Mouse (Mus musculus) MEL (cell line): Measurements from ENCODE around the gene Rcor1. TPM values are rescaled to one million over a fixed set of nuclear protein-coding genes. Genes with fewer than 3 reads are reported as not detected.
A peak's percentile ranks its signal among the peaks of the same experiment; 100 is the strongest.

Experiments used
- DNase-seq: peaks from one replicate; pipeline ENCODE4 v3.0.0; 2011; ENCODE audit warnings: low read depth, low spot score
- H3K27ac ChIP-seq: 2 replicates; pipeline ENCODE4 v1.5.1; 2012; ENCODE audit warnings: low read depth, mild to moderate bottlenecking, control low read depth, low read length, moderate library complexity; ENCODE audit not compliant: control insufficient read depth
- H3K27me3 ChIP-seq, 2 experiments: fragments of 150-350 bp in 1 of 2; sonication (generic) in 1 of 2; 2 replicates each; pipeline ENCODE4 v1.6.1; 2012; ENCODE audit warnings: low read length in 2 of 2, mild to moderate bottlenecking in 2 of 2, improper control_type of control experiment in 1 of 2, moderate library complexity in 1 of 2; ENCODE audit not compliant: insufficient read depth in 2 of 2, control insufficient read depth in 1 of 2
- H3K36me3 ChIP-seq, 2 experiments: 2 replicates each; pipeline ENCODE4 v1.6.1; 2012 to 2014; ENCODE audit warnings: low read length in 2 of 2, improper control_type of control experiment in 1 of 2, inconsistent platforms in 1 of 2, mild to moderate bottlenecking in 1 of 2; ENCODE audit not compliant: insufficient read depth in 2 of 2, control insufficient read depth in 1 of 2
- H3K4me1 ChIP-seq, 2 experiments: fragments of 150-350 bp in 1 of 2; sonication (generic) in 1 of 2; 2 replicates each; pipeline ENCODE4 v1.6.1; 2012; ENCODE audit warnings: low read length in 2 of 2, improper control_type of control experiment in 1 of 2, mild to moderate bottlenecking in 1 of 2; ENCODE audit not compliant: insufficient read depth in 2 of 2, control insufficient read depth in 1 of 2
- H3K4me3 ChIP-seq, 2 experiments: fragments of 150-350 bp in 1 of 2; sonication (generic) in 1 of 2; 2 replicates each; pipeline ENCODE4 v1.5.1; 2012; ENCODE audit warnings: low read depth in 2 of 2, low read length in 2 of 2, mild to moderate bottlenecking in 2 of 2, moderate library complexity in 2 of 2, control low read depth in 1 of 2, improper control_type of control experiment in 1 of 2; ENCODE audit not compliant: control insufficient read depth in 1 of 2, insufficient read depth in 1 of 2
- H3K79me2 ChIP-seq: 2 replicates; pipeline ENCODE4 v1.6.1; 2012; ENCODE audit warnings: mild to moderate bottlenecking, low read length, moderate library complexity; ENCODE audit not compliant: control insufficient read depth, poor library complexity, insufficient read depth
- H3K9ac ChIP-seq: 2 replicates; pipeline ENCODE4 v1.6.1; 2012; ENCODE audit warnings: low read depth, mild to moderate bottlenecking, control low read depth, low read length, moderate library complexity; ENCODE audit not compliant: control insufficient read depth, poor library complexity, severe bottlenecking
- H3K9me3 ChIP-seq: fragments of 150-350 bp; sonication (generic); replicated peaks from 2 replicates; pipeline ENCODE4 v1.6.1; 2012; ENCODE audit warnings: mild to moderate bottlenecking, low read length, improper control_type of control experiment, moderate library complexity; ENCODE audit not compliant: insufficient read depth
- BHLHE40 ChIP-seq: IDR thresholded peaks from 2 replicates; pipeline ENCODE4 v1.6.1; 2012; ENCODE audit warnings: low read depth, mild to moderate bottlenecking, inconsistent platforms, low read length, improper control_type of control experiment, borderline replicate concordance
- CHD1 ChIP-seq: IDR thresholded peaks from 2 replicates; pipeline ENCODE4 v1.6.1; 2012; ENCODE audit warnings: low read depth, mild to moderate bottlenecking, inconsistent platforms, low read length, improper control_type of control experiment
- CHD2 ChIP-seq: IDR thresholded peaks from 2 replicates; pipeline ENCODE4 v1.6.1; 2011; ENCODE audit warnings: low read length, improper control_type of control experiment
- CTCF ChIP-seq, 3 experiments: IDR thresholded peaks in 2 of 3; conservative IDR thresholded peaks in 1 of 3; 2 replicates each; pipeline ENCODE4 v1.5.1; 2011 to 2012; ENCODE audit warnings: low read length in 3 of 3, low read depth in 2 of 3, mild to moderate bottlenecking in 2 of 3, improper control_type of control experiment in 1 of 3, inconsistent platforms in 1 of 3, mixed read lengths in 1 of 3, moderate library complexity in 1 of 3; ENCODE audit not compliant: control insufficient read depth in 1 of 3, insufficient read depth in 1 of 3, poor library complexity in 1 of 3, severe bottlenecking in 1 of 3
- E2F4 ChIP-seq: IDR thresholded peaks from 2 replicates; pipeline ENCODE4 v1.6.1; 2011; ENCODE audit warnings: low read depth, low read length, improper control_type of control experiment, borderline replicate concordance
- ELF1 ChIP-seq: IDR thresholded peaks from 2 replicates; pipeline ENCODE4 v1.6.1; 2014; ENCODE audit warnings: low read depth, mild to moderate bottlenecking, inconsistent platforms, low read length, improper control_type of control experiment, moderate library complexity
- EP300 ChIP-seq, 2 experiments: IDR thresholded peaks; 2 replicates each; pipeline ENCODE4 v1.6.1; 2011; ENCODE audit warnings: improper control_type of control experiment in 2 of 2, low read length in 2 of 2, low read depth in 1 of 2, mild to moderate bottlenecking in 1 of 2
- ETS1 ChIP-seq: IDR thresholded peaks from 2 replicates; pipeline ENCODE4 v1.6.1; 2012; ENCODE audit warnings: low read depth, mild to moderate bottlenecking, inconsistent platforms, low read length, improper control_type of control experiment, moderate library complexity
- GABPA ChIP-seq: IDR thresholded peaks from 2 replicates; pipeline ENCODE4 v1.6.1; 2012; ENCODE audit warnings: low read depth, mild to moderate bottlenecking, inconsistent platforms, low read length, improper control_type of control experiment, moderate library complexity
- GATA1 ChIP-seq: IDR thresholded peaks from 2 replicates; pipeline ENCODE4 v1.6.1; 2011; ENCODE audit warnings: low read depth, low read length, improper control_type of control experiment
- HCFC1 ChIP-seq: IDR thresholded peaks from 2 replicates; pipeline ENCODE4 v1.6.1; 2012; ENCODE audit warnings: low read depth, mild to moderate bottlenecking, inconsistent platforms, low read length, improper control_type of control experiment, moderate library complexity
- JUND ChIP-seq: IDR thresholded peaks from 2 replicates; pipeline ENCODE4 v1.6.1; 2011; ENCODE audit warnings: low read depth, mild to moderate bottlenecking, improper control_type of control experiment, low read length
- KAT2A ChIP-seq: conservative IDR thresholded peaks from 2 replicates; pipeline ENCODE4 v1.6.1; 2012; ENCODE audit warnings: low read depth, low read length, improper control_type of control experiment, inconsistent platforms
- MAFK ChIP-seq: IDR thresholded peaks from 2 replicates; pipeline ENCODE4 v1.6.1; 2011; ENCODE audit warnings: low read depth, mild to moderate bottlenecking, low read length, improper control_type of control experiment, borderline replicate concordance
- MAX ChIP-seq: IDR thresholded peaks from 2 replicates; pipeline ENCODE4 v1.6.1; 2011; ENCODE audit warnings: low read length, improper control_type of control experiment
- MAZ ChIP-seq: IDR thresholded peaks from 2 replicates; pipeline ENCODE4 v1.6.1; 2012; ENCODE audit warnings: low read depth, mild to moderate bottlenecking, inconsistent platforms, low read length, improper control_type of control experiment
- MEF2A ChIP-seq: IDR thresholded peaks from 2 replicates; pipeline ENCODE4 v1.6.1; 2014; ENCODE audit warnings: low read depth, mild to moderate bottlenecking, inconsistent platforms, low read length, improper control_type of control experiment; ENCODE audit not compliant: poor library complexity, insufficient replicate concordance, severe bottlenecking; ENCODE audit errors: extremely low read depth
- MXI1 ChIP-seq: IDR thresholded peaks from 2 replicates; pipeline ENCODE4 v1.6.1; 2011; ENCODE audit warnings: mild to moderate bottlenecking, low read depth, low read length, improper control_type of control experiment
- MYB ChIP-seq: IDR thresholded peaks from 2 replicates; pipeline ENCODE4 v1.6.1; 2011; ENCODE audit warnings: mild to moderate bottlenecking, low read depth, low read length, improper control_type of control experiment
- MYC ChIP-seq: IDR thresholded peaks from 2 replicates; pipeline ENCODE4 v1.6.1; 2011; ENCODE audit warnings: low read depth, mild to moderate bottlenecking, low read length, improper control_type of control experiment, moderate library complexity
- NRF1 ChIP-seq: IDR thresholded peaks from 2 replicates; pipeline ENCODE4 v1.6.1; 2014; ENCODE audit warnings: low read depth, mild to moderate bottlenecking, inconsistent platforms, low read length, improper control_type of control experiment, moderate library complexity; ENCODE audit not compliant: poor library complexity, insufficient read depth, severe bottlenecking
- POLR2A ChIP-seq, 2 experiments: IDR thresholded peaks; 2 replicates each; pipeline ENCODE4 v1.6.1; 2011 to 2012; ENCODE audit warnings: low read length in 2 of 2, mild to moderate bottlenecking in 2 of 2, control low read depth in 1 of 2, improper control_type of control experiment in 1 of 2, low read depth in 1 of 2, moderate library complexity in 1 of 2; ENCODE audit not compliant: control insufficient read depth in 1 of 2, insufficient read depth in 1 of 2, poor library complexity in 1 of 2
- POLR2AphosphoS2 ChIP-seq: IDR thresholded peaks from 2 replicates; pipeline ENCODE4 v1.6.1; 2011; ENCODE audit warnings: low read length, improper control_type of control experiment
- POLR2AphosphoS5 ChIP-seq: IDR thresholded peaks from 2 replicates; pipeline ENCODE4 v1.6.1; 2012; ENCODE audit warnings: low read depth, borderline replicate concordance, mild to moderate bottlenecking, inconsistent platforms, low read length, moderate library complexity, mixed read lengths
- RAD21 ChIP-seq: IDR thresholded peaks from 2 replicates; pipeline ENCODE4 v1.6.1; 2011; ENCODE audit warnings: mild to moderate bottlenecking, low read depth, low read length, improper control_type of control experiment
- RCOR1 ChIP-seq: IDR thresholded peaks from 2 replicates; pipeline ENCODE4 v1.6.1; 2012; ENCODE audit warnings: low read depth, mild to moderate bottlenecking, inconsistent platforms, low read length, improper control_type of control experiment
- SIN3A ChIP-seq: IDR thresholded peaks from 2 replicates; pipeline ENCODE4 v1.6.1; 2012; ENCODE audit warnings: low read length, improper control_type of control experiment, inconsistent platforms
- SMC3 ChIP-seq: IDR thresholded peaks from 2 replicates; pipeline ENCODE4 v1.6.1; 2011; ENCODE audit warnings: low read depth, low read length, improper control_type of control experiment
- TAL1 ChIP-seq: IDR thresholded peaks from 2 replicates; pipeline ENCODE4 v1.6.1; 2012; ENCODE audit warnings: mild to moderate bottlenecking, inconsistent platforms, low read length, moderate library complexity, mixed read lengths
- TBP ChIP-seq: IDR thresholded peaks from 2 replicates; pipeline ENCODE4 v1.8.0; 2011; ENCODE audit warnings: low read depth, low read length, improper control_type of control experiment
- TCF12 ChIP-seq: IDR thresholded peaks from 2 replicates; pipeline ENCODE4 v1.6.1; 2014; ENCODE audit warnings: low read depth, mild to moderate bottlenecking, inconsistent platforms, low read length, improper control_type of control experiment, moderate library complexity
- UBTF ChIP-seq: IDR thresholded peaks from 2 replicates; pipeline ENCODE4 v1.6.1; 2012; ENCODE audit warnings: low read depth, mild to moderate bottlenecking, inconsistent platforms, low read length, improper control_type of control experiment, moderate library complexity, borderline replicate concordance; ENCODE audit not compliant: insufficient read depth
- USF1 ChIP-seq: IDR thresholded peaks from 2 replicates; pipeline ENCODE4 v1.6.1; 2014; ENCODE audit warnings: low read depth, mild to moderate bottlenecking, inconsistent platforms, low read length, improper control_type of control experiment, moderate library complexity
- USF2 ChIP-seq, 2 experiments: IDR thresholded peaks; 2 replicates each; pipeline ENCODE4 v1.6.1; 2011 to 2012; ENCODE audit warnings: improper control_type of control experiment in 2 of 2, low read length in 2 of 2, borderline replicate concordance in 1 of 2, inconsistent platforms in 1 of 2, low read depth in 1 of 2, mild to moderate bottlenecking in 1 of 2; ENCODE audit not compliant: insufficient read depth in 1 of 2
- ZC3H11A ChIP-seq: IDR thresholded peaks from 2 replicates; pipeline ENCODE4 v1.6.1; 2012; ENCODE audit warnings: low read depth, mild to moderate bottlenecking, inconsistent platforms, low read length, improper control_type of control experiment
- ZKSCAN1 ChIP-seq: IDR thresholded peaks from 2 replicates; pipeline ENCODE4 v1.6.1; 2012; ENCODE audit warnings: low read depth, mild to moderate bottlenecking, inconsistent platforms, low read length, improper control_type of control experiment, moderate library complexity
- ZMIZ1 ChIP-seq: IDR thresholded peaks from 2 replicates; pipeline ENCODE4 v1.6.1; 2012; ENCODE audit warnings: low read depth, mild to moderate bottlenecking, inconsistent platforms, low read length, improper control_type of control experiment, moderate library complexity
- ZNF384 ChIP-seq: IDR thresholded peaks from 2 replicates; pipeline ENCODE4 v1.6.1; 2012; ENCODE audit warnings: low read depth, mild to moderate bottlenecking, inconsistent platforms, low read length, improper control_type of control experiment
- polyA plus RNA-seq, 2 experiments: library from polyadenylated mRNA; stranded (reverse) in 1 of 2; unstranded in 1 of 2; fragments of >175 nt in 1 of 2; fragments of >200 nt in 1 of 2; gene quantifications; 2 replicates each; pipeline versions ENCODE4 v1.2.1 to v1.2.4; 2012; ENCODE audit warnings: low replicate concordance in 2 of 2, low read depth in 1 of 2; ENCODE audit not compliant: insufficient read length in 2 of 2, insufficient read depth in 1 of 2, missing spikeins in 1 of 2
- total RNA-seq: library from RNA; depleted of rRNA; stranded (reverse); fragments of 300-350 nt; gene quantifications from 2 replicates; pipeline ENCODE4 v1.2.3, GENCODE M21; 2012

Rcor1 gene
- total and polyA plus RNA-seq, 3 experiments: 23.1 to 44.3 (median 37.1) TPM

GRCm38 (mm10) chr12:111094073-111094472, 54.9 kb downstream of the Rcor1 start:
- Histone ChIP-seq H3K79me2 (peaks cover 7% of the 10 kb centered on the region), H3K27me3 (no peaks in the 10 kb centered on the region), H3K4me3 (no peak overlapping the region), H3K9me3 (no peaks in the 10 kb centered on the region), H3K36me3 (peaks cover 0 to 24% of the 10 kb centered on the region in 2 experiments; a peak in 2 of 4 replicates), H3K27ac (no peak overlapping the region), H3K4me1 (no peaks in the 10 kb centered on the region; a peak in 1 of 4 replicates), H3K9ac (no peak overlapping the region)
- DNase-seq: peak; percentile 60
- TF ChIP-seq MAFK: no peak
- no peak for TF ChIP-seq USF2 (IDR thresholded peaks at IDR 0.05; ENCODE audit: borderline replicate concordance in 1 of 2, insufficient read depth in 1 of 2, low read depth in 1 of 2, low read length in 2 of 2)
- TF ChIP-seq MAX: 0 out of 2 replicates have a peak, but pooled peaks have one; percentile 26
- no peak for TF ChIP-seq JUND
- no peak for TF ChIP-seq ZMIZ1
- peak; percentile 65; the same call in 1 of the 2 replicates for TF ChIP-seq SIN3A
- TF ChIP-seq MYB: no peak
- no peak for TF ChIP-seq CTCF (IDR thresholded peaks at IDR 0.05 in 2 of 3, conservative IDR thresholded peaks at IDR 0.05 in 1 of 3; ENCODE audit: control insufficient read depth in 1 of 3, insufficient read depth in 1 of 3, low read depth in 2 of 3, low read length in 3 of 3, poor library complexity in 1 of 3, severe bottlenecking in 1 of 3)
- TF ChIP-seq HCFC1: no peak
- no peak for TF ChIP-seq USF1
- TF ChIP-seq POLR2AphosphoS2: no peak
- no peak for TF ChIP-seq MEF2A
- no peak for TF ChIP-seq ZNF384
- peak; percentile 83 for TF ChIP-seq TAL1
- no peak for TF ChIP-seq GABPA
- no peak for TF ChIP-seq MAZ
- TF ChIP-seq POLR2A (IDR thresholded peaks at IDR 0.05; ENCODE audit: control insufficient read depth in 1 of 2, insufficient read depth in 1 of 2, low read depth in 1 of 2, low read length in 2 of 2, poor library complexity in 1 of 2): no peak
- peak; percentile 81 for TF ChIP-seq RCOR1
- no peak for TF ChIP-seq E2F4
- no peak for TF ChIP-seq ZC3H11A
- no peak for TF ChIP-seq TBP
- no peak for TF ChIP-seq UBTF
- TF ChIP-seq NRF1: no peak
- TF ChIP-seq CHD1: no peak
- no peak for TF ChIP-seq MYC
- TF ChIP-seq SMC3: no peak
- no peak for TF ChIP-seq CHD2
- TF ChIP-seq ZKSCAN1: no peak
- TF ChIP-seq BHLHE40: no peak
- TF ChIP-seq ETS1: peak; percentile 13; the same call in 1 of the 2 replicates
- TF ChIP-seq TCF12: peak; percentile 37; the same call in 1 of the 2 replicates
- no peak; the same call in 1 of the 2 replicates for TF ChIP-seq MXI1
- no peak for TF ChIP-seq ELF1
- no peak for TF ChIP-seq RAD21
- no peak for TF ChIP-seq KAT2A
- peak; percentile 70 for TF ChIP-seq GATA1
- no peak for TF ChIP-seq POLR2AphosphoS5
- peak; percentile 45 to 54; a peak in 3 of 4 replicates for TF ChIP-seq EP300 (IDR thresholded peaks at IDR 0.05; ENCODE audit: low read depth in 1 of 2, low read length in 2 of 2)
